Mouse (Mus musculus) frontal cortex, adult (tissue): Measurements from ENCODE around the gene Rtl4.

Experiments used
- ATAC-seq: cut with Nextera tagmentation; 2 replicates; pipeline ENCODE4 v1.9.2; 2017; ENCODE audit warnings: mild to moderate bottlenecking, moderate library complexity, mixed read lengths; ENCODE audit not compliant: low TSS enrichment

Gene Rtl4

DNA sequence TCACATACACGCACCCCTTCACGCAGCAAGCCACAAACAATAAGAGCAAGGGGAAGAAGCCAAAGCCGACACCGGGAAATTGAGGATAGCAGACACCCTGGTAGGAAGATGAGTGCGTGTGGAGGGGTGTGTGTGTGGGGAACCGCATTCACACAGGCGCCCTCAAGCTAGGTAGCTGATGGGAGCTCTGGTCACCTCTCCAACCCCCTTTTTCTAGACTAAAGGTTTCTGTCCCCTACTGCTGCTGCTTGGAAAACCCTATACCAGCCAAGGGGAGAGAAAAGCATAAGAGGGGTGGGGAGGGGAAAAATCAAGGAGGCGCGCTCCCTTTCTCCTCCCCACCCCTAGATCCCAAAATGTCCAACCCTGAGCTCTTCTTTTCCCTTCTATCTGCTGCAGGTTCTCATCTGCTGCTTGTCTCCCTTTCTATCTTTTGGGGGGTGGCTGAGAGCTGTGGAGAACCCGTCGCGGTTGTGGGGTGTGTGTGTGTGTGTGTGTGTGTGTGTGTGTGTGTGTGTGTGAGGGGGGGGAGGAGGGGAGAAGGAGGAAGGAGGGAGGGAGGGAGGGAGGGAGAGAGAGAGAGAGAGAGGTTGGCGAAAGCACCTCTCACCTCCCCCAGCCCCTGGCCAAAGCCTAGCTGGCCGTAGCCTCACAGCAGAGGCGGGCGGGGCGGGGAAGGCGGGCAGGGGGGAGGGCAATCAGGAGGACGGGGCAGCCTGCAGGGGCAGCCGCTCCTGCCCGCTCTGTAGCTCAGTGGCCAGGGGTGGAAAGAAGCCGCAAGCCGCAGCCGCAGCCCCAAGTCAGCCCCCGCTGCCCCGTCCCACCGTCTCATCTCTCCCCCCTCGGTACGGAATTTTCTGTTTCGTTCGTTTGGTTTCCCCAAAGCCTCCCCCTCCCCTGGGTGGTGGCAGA, at the start of gene Rtl4:
Gene Rtl4, plus strand, starts transcription at position 701 of the 912 bp plus-strand sequence.
- ATAC-seq, result peak; percentile 39; the same call in 1 of the 2 replicates

DNA sequence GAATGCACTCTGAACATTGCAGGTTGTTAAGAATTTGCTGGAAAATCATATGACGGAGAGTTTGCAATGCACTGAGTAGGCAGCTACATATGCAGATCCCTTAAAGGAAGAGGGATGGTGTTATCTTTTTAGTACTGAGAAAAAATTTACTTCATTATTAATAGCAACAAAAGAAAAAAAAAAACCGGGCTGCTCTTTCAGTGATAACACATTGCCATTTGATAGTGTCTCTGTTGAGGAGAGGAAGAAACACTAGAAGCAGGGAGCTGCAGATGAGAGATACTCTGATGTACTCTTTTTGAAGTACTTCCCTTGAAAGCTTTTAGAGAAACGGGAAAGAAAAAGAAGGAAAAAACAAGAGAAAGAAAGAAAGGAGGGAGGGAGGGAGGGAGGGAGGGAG, 44.0 kb upstream of the Rtl4 start:
- ATAC-seq, result no peak

DNA sequence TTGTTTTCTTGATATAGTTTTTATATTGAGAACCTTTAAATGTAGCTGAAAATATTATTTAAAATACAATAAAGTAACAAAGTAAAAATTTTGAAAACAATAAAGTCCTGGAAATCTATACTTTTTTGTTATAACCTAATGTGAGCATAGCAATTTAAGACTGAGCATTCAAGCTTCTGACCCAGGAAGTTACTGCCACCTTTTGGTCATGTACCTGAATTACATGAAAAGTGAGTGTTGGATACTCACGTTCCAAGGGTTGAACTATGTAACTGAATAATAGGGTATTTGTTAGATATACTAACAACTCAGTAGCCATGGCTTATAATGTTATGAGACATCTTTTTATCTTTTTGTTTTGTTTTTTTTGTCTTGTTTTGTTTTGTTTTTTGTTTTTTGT, 43.3 kb upstream of the Rtl4 start:
- ATAC-seq, result no peak

DNA sequence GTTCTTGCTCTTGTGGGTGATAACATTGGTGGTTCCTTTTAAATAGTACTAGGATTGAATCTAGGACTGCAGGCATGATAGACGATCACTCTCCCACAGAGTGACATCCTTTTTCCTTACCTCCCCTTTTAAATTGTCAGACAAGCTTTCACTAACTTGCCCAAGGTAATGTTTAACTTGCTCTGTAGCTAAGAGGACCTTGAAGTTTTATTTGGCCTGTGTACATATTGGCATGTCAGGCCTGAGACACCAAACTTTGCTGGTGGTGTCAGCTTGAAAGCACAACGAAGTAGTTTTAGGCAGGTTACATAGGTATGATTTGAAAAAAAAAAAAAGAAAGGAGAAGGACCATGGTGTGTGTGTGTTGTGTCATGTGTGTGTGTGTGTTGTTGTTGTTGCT, 36.5 kb upstream of the Rtl4 start:
- ATAC-seq, result no peak

DNA sequence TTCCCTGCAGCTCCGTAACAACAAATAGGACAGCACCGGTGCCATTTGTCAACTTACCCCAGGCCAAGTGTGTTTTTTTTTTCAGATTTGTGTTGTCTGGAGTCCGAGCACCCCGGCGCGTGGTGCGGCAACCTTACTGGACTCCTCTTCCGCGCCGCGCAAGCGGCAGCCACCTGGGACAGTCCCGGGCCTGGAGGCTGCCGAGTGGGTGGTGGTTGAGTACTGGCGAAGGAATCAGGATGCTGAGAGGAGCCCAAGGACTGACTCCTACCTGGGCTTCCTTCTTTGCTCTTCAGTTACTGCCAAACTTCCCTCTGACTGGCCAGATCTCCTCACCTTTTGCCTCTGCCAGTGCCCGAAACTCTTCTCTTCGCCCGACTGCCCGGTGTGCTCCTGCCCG, 965 bp upstream of the Rtl4 start:
- 0 out of 2 replicates have a peak, but pooled peaks have one; percentile 27 for ATAC-seq

DNA sequence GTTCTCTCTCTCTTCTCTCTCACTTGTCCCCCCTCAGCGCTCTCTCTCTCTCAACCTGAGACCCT, 733 bp upstream of the Rtl4 start, which contains the start of gene Trpc5:
Gene Trpc5, minus strand, starts transcription at position 39 of the 65 bp plus-strand sequence.
- ATAC-seq, result no peak

DNA sequence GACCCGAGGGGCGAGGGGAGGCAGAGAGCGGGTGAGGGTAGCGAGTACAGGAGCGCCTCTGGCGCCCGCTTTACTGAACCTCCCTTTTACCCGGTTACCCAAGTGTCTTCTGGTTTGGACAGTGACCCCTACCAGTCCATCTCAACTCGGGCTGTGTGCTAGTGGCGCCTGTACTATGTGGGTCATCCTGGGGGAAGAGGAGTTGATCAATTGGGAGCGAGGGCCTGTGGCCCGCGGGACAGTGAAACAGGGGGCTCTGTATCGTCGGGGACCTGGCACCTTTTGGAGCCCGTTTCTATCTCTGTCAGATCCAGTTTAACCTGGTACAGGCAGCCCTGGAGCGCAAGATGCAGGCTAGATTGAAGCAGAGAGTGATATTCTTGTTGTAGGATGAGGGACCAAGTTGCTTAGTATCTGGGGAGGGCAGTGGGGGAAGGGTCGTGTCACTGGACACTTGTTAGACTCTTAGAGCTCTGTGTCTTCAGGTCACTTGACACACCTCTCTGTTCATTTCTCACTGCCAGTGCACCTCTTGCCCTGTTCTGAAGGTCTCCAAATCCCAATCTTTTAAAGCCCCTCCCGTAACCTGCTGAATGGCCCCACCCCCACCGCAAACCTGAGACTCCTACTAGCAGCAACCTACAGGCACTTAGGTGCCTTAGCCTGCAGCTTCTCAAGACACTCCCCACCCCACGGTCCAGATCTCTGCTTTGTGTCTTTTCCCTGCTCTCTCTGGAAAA, 582 bp downstream of the Rtl4 start:
- peak; percentile 54 for ATAC-seq

DNA sequence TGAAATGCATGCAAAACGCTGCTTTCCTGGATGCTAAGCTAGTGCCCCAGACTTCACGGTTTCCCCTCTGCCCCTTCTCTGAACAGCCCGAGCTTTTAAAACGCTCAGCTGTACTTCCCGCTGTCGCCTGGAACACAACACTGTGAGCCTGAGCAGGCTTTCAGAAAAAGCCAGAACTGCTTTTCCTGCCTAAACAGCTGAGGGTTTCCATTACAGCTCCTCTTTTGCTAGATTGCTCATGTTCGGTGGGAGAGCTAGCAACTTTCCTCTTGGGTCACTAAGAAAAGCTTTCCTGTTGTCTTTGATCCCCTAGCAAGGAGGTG, 1.1 kb downstream of the Rtl4 start:
- peak; percentile 64 for ATAC-seq

DNA sequence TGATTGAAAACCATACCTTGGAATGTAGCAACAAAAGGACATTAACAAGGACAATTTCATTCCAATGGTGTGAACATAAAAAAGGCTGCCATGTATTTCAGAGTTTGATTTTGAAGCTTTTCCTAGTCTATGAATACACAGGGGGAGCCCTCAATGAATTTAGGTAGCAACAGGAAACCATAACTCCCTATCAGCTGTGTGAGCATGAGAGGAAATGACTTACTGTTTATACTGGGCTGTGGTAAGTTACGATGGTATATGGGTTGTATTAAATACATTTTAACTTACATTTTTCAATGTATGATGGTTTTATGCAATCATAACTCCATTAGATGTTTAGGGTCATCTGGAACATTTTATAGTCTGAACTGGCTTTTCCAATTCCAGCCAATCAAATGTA, 27.6 kb downstream of the Rtl4 start:
- no peak for ATAC-seq

DNA sequence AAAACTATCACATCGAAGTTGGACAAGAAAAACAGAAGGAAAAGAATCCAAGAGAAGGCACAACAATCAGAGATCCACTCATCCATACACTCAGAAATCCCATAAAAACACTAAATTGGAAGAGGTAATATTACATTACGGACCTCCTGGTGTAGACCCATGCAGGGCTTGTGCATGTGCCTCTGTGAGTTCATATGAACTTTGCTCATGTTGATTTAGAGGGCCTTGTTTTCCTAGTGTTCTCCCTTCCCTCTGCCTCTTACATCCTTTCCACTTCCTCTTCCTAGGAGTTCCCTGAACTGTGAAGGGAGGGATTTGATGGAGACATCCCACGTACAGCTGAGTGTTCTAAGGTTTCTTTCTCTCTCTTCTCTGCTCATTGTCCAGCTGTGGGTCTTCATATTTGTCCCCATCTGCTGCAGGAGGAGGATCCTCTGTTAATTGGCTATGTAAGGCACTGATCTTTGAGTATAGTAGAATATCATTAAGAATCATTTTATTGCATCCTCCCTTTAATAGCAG, 58.9 kb downstream of the Rtl4 start:
- no peak for ATAC-seq

DNA sequence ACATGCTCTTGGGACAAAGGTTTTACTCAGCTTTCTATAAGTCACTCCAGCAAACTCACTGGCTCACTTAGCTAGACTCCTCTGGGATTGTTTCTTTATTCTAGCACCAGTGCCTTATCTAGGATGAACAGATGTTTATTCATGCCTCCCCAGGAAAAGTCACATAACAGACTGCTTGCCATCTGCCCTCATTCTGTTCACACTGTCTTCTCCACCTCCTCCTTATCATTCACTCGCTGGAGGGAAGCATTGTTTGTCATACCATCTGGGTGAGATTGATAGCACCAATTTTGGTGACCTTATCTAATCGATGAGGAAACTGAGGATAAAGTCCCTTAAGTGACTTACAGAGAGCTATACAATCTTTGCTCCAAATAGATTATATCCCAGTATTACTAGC, 298.3 kb downstream of the Rtl4 start:
- ATAC-seq, result peak; percentile 27; the same call in 1 of the 2 replicates

DNA sequence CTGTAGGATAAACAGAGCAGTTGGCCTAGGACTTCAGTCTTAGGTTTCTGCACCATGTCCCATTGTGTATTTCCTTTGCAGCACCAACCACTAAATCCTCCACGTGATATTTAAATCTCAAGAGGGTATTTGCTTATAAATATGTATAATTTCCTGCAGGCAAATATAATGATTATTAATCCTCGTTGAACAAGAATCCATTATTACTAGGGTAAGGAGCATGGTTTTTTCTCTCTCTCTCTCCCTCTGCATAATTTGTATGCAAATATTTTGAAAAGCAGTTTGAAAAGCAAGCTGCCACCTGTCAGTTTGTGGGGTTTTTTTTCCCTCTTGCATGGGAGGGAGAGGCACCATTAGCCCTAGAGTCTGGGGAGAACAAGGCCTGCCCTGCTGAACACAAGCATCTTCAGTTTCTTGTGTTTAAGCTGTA, 376.8 kb downstream of the Rtl4 start:
- no peak for ATAC-seq

DNA sequence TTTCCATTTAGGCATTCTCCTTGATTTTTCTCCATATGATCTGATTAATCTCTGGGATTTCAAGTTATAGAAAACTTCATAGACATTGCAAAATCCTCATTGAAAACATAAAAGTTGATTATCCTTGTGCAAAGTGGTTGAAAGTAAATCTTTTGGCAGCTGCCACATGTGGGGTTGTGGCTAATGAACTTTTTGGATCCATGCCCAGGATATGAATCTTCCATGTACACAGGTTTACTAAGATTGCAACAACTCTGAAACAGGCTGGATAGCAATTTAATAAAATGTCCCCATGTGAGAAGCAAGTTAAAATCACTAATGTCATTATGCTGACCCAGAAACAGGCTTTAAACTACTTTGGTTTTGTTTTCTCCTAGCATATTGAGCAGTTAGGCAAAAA, 401.1 kb downstream of the Rtl4 start:
- ATAC-seq, result no peak

DNA sequence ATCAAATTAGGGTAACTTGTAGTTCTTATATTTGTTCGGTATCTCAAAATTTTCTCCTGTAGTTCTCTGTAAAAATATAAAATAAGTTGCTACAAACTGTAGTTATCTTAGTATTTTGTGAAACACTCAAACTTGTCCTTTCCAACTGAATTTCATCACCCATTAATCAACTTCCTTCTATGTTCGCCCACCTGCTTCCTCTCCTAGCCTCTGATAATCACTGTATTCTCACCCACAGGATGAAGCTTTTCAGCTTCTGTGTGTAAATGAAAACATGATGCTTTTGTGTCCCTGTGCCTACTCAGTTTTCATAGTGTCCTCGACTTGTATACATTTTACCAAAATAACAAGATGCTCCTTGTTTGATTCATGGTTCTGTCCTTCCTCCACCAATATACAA, 401.7 kb downstream of the Rtl4 start:
- no peak for ATAC-seq

DNA sequence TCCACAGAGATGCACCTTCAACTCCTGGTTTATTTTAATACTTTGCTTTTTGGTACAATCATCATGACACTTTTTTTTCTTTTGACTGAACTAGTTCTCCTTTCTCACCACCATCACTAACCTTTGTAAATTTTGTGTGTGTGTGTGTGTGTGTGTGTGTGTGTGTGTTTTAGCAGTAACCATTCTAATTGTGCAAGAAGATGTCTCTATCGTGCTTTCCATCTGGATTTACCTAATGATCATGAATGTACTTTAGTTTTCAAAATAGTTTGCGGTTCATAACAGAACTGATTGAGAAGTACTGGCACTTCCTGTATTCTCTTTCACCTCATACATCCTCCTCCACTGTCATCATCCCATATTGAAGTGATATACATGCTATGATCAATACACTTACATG, 402.3 kb downstream of the Rtl4 start:
- no peak for ATAC-seq
